Mouse (Mus musculus): ENCODE measurements around the gene Ccdc153.

The Ccdc153 gene

GRCm38 (mm10) chr9:44239447-44239846, 1.0 kb upstream of the Ccdc153 start:
- DNase-seq (ENCODE audit: low spot score in 2 of 2), result no peak

- DNase-seq (ENCODE audit: low spot score in 2 of 2), result no peak
These were observed 435 bp downstream of the Ccdc153 start for GRCm38 (mm10) chr9:44240911-44241310.

GRCm38 (mm10) chr9:44241418-44241817, 942 bp downstream of the Ccdc153 start:
- no peak for DNase-seq (ENCODE audit: low spot score in 2 of 2)

- DNase-seq (ENCODE audit: low spot score in 2 of 2), result no peak
These were observed 3.1 kb downstream of the Ccdc153 start for GRCm38 (mm10) chr9:44243621-44244020.

- no peak for DNase-seq (ENCODE audit: low spot score in 2 of 2)
These were observed 7.4 kb downstream of the Ccdc153 start for GRCm38 (mm10) chr9:44247907-44248306.

- DNase-seq (ENCODE audit: low spot score in 2 of 2), result peak; percentile 25 to 45
These were observed 9.0 kb downstream of the Ccdc153 start for GRCm38 (mm10) chr9:44249181-44250146.

- DNase-seq (ENCODE audit: low spot score in 2 of 2), result no peak
These were observed 10.0 kb downstream of the Ccdc153 start for GRCm38 (mm10) chr9:44250445-44250844.

GRCm38 (mm10) chr9:44251314-44251713, 10.8 kb downstream of the Ccdc153 start, which contains the start of gene Pdzd3:
Pdzd3 (minus strand) TSS chr9:44251471.
- DNase-seq (ENCODE audit: low spot score in 2 of 2), result no peak

GRCm38 (mm10) chr9:44253441-44253840, 13.0 kb downstream of the Ccdc153 start:
- DNase-seq (ENCODE audit: low spot score in 2 of 2), result no peak

- DNase-seq (ENCODE audit: low spot score in 2 of 2), result no peak
These were observed 14.1 kb downstream of the Ccdc153 start for GRCm38 (mm10) chr9:44254508-44255135.

GRCm38 (mm10) chr9:44255136-44255521, 14.7 kb downstream of the Ccdc153 start:
- no peak for DNase-seq (ENCODE audit: low spot score in 2 of 2)

GRCm38 (mm10) chr9:44256213-44256612, 15.7 kb downstream of the Ccdc153 start:
- DNase-seq (ENCODE audit: low spot score in 2 of 2), result no peak

GRCm38 (mm10) chr9:44259014-44259413, 18.5 kb downstream of the Ccdc153 start:
- no peak for DNase-seq (ENCODE audit: low spot score in 2 of 2)

- DNase-seq (ENCODE audit: low spot score in 2 of 2), result no peak
These were observed 20.9 kb downstream of the Ccdc153 start for GRCm38 (mm10) chr9:44261388-44261787.

- no peak for DNase-seq (ENCODE audit: low spot score in 2 of 2)
These were observed 26.2 kb downstream of the Ccdc153 start for GRCm38 (mm10) chr9:44266478-44267226.

- no peak for DNase-seq (ENCODE audit: low spot score in 2 of 2)
These were observed 27.0 kb downstream of the Ccdc153 start for GRCm38 (mm10) chr9:44267319-44268026.

GRCm38 (mm10) chr9:44268027-44268360, 27.5 kb downstream of the Ccdc153 start:
- DNase-seq (ENCODE audit: low spot score in 2 of 2), result peak; percentile 87

- DNase-seq (ENCODE audit: low spot score in 2 of 2), result peak in 1 of 2 experiments; percentile 26
These were observed 28.0 kb downstream of the Ccdc153 start, which contains the start of gene Nlrx1 for GRCm38 (mm10) chr9:44268432-44268831. Nlrx1 (minus strand) TSS chr9:44268599.

GRCm38 (mm10) chr9:44269077-44269476, 28.6 kb downstream of the Ccdc153 start:
- no peak for DNase-seq (ENCODE audit: low spot score in 2 of 2)

GRCm38 (mm10) chr9:44269973-44270372, 29.5 kb downstream of the Ccdc153 start:
- DNase-seq (ENCODE audit: low spot score in 2 of 2), result no peak

GRCm38 (mm10) chr9:44283183-44283582, 42.7 kb downstream of the Ccdc153 start:
- no peak for DNase-seq (ENCODE audit: low spot score in 2 of 2)
